Mouse (Mus musculus) gastrocnemius, postnatal 10 days (tissue): ENCODE measurements around the gene Dhx57. TPM values are rescaled to one million over a fixed set of nuclear protein-coding genes. Genes with fewer than 3 reads are reported as not detected.
"Not testable (repeated sequence)": the region's sequence is repeated elsewhere in the genome, so short reads cannot be mapped to it uniquely, and the experiment has no call there.

Experiments
- DNase-seq: peaks from one replicate; pipeline ENCODE4 v3.0.0; 2021; ENCODE audit warnings: mixed read lengths
- long read RNA-seq, 2 experiments: library from polyadenylated mRNA; stranded (forward); transcript quantifications; one replicate each; pipeline ENCODE4 v2.0.0; 2021
- total RNA-seq, 2 experiments: library from RNA; stranded (reverse); gene quantifications; 2 replicates each; pipeline ENCODE4 v1.2.3; 2021

The Dhx57 gene
- total RNA-seq = 10 to 100 TPM in 1 of 2 experiments, 1 to 10 TPM in 1; 8.4 to 11.7 TPM
- long read RNA-seq, experiment 1, full-length matches to known transcripts = 12 of 18 reads
- long read RNA-seq, experiment 1, partial matches to known transcripts = 2 of 18 reads
- long read RNA-seq, experiment 1, other reads (novel, unspliced or antisense) = 4 of 18 reads
- long read RNA-seq, experiment 2, full-length matches to known transcripts = 6 of 10 reads
- long read RNA-seq, experiment 2, partial matches to known transcripts = 0 of 10 reads
- long read RNA-seq, experiment 2, other reads (novel, unspliced or antisense) = 4 of 10 reads

DNA sequence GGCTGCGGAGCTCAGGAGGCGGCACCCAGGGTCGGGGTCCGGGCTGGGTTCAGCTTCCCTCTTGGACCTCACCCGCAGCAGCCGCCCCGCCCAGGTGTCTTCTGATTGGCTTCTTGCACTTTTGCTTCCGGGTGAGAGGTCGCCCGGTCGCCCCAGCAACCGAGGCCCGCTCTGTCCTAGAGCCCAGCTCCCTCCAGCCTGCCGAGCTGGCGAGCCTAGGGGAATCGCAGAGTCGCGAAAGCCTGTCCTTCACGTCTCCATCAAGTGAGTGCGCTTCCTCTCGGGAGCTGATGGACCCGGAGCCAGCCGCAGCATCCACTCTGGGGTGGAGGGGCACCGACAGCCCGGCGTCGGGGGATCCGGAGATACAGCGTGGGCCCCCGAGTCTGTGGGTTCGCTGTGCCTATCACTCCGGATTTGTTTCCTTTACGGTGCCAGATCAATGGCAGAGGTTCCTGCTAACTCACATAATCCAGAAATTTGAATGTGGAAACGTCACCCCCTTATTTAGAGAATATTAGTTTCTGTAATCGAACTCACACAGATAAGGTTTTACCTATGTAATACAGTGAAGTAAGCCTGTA, at the start of gene Dhx57, which contains the start of gene Morn2:
TSS of gene Dhx57 (minus strand) at position 403 of the 584 bp plus-strand sequence.
TSS of gene Morn2 (plus strand) at position 130 of the 584 bp plus-strand sequence.
- DNase-seq = peak; percentile 99

DNA sequence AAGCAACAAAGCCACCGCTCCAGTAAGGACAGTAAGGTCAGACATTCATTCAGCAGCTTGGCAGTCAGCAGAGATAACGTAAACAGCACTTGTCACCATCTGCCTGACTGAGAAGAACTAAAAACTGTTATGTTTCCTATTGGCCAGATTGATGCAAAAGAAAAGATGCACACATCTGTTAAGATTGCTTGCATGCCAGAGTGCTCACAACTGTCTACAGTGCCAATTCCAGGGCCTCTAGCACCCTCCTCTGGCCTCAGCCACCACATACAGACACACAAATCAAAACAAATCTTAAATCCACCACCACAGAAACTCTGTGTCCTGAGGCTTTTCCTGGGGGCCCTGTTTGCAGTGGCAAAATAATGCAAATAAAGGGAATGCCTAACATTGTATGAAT, 42.1 kb upstream of the Dhx57 start:
- no peak for DNase-seq

- no peak for DNase-seq
Observed at GRCm38 (mm10) chr17:80326431-80326830, 36.2 kb upstream of the Dhx57 start.

- DNase-seq = no peak
Observed at GRCm38 (mm10) chr17:80325456-80325855, 35.2 kb upstream of the Dhx57 start.

GRCm38 (mm10) chr17:80324521-80324920, 34.2 kb upstream of the Dhx57 start:
- no peak for DNase-seq

GRCm38 (mm10) chr17:80323658-80324057, 33.4 kb upstream of the Dhx57 start:
- no peak for DNase-seq

DNA sequence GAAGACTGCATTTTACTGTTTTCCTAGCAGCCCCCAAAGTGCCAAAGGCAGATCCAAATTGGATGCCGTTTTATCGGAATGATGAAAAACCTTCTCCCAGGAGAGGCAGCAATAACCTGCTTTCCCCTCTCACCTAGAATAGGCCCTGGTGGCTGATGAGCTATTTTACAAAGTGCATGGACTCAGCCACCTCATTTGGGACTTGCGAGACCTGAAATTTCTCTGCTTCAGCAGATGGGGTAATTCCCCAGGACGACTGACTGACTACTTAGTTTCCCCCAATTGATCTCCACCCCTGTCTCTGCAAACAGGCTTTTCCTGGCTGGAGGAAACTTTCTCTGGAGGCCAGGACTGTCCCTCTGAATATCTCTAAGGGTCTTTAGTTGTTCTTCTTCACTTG, 32.7 kb upstream of the Dhx57 start:
- DNase-seq = no peak

DNA sequence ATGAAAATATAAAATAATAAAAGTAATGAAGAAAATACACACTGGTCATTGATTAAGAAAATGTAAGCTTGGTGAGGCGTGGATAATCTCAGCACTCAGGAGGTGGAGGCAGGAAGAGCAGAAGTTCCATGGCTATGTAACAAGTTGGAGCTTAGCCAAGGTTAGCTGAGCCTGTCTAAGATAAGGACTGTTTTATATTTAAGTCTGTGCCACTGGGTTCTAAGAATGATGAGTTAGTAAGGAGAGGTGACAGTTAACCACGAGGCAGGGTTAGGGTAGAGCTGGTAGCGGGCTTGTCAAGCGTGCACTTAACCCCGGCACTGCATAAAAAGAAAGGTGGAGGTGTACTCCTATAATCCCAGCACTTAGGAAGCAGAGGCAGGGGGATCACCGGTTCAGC, 32.0 kb upstream of the Dhx57 start:
- no peak for DNase-seq

- no peak for DNase-seq
Observed at GRCm38 (mm10) chr17:80312405-80312804, 22.1 kb upstream of the Dhx57 start.

GRCm38 (mm10) chr17:80311761-80312160, 21.5 kb upstream of the Dhx57 start:
- DNase-seq = no peak

DNA sequence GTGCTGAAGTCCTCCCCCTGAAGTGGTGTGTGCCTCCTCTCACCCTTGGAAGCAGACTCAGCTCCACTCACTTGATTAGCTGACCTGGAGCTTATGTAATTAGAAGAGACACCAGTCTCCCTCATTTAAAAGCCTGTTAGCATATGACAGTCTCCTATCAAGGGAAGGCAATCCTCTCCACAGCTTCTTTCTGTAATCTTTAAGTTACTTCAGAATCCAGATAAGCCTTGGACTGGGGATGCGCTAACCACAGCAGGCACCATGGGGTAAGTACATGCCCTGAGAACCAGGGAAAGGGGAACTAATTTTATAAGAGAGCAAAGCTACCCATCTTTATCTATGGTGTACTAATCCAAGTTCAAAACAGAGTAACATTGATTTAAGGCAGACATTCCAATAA, 17.0 kb upstream of the Dhx57 start, which contains the start of gene Arhgef33:
TSS of gene Arhgef33 (plus strand) at position 157 of the 400 bp plus-strand sequence.
- DNase-seq = no peak

DNA sequence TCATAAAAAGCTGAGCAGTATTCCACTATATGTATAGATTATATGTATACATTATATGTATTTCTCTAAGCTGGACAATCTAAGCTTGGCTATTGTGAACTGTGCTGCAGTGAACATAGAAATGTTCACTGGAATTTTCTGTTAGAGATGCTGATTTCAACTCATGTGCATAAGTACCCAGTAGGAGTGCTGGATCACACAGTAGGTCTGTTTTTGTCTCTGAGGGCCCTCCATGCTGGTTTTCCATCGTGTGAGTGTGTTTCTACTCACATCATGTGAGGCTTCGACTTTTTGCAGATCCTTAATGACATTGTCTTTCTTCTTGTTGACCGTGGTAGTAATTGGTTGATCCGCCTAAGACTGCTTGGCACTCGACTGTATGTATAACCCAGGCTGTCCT, 8.6 kb upstream of the Dhx57 start:
- no peak for DNase-seq

- DNase-seq = no peak
Observed at GRCm38 (mm10) chr17:80295258-80295657, 5.0 kb upstream of the Dhx57 start.

DNA sequence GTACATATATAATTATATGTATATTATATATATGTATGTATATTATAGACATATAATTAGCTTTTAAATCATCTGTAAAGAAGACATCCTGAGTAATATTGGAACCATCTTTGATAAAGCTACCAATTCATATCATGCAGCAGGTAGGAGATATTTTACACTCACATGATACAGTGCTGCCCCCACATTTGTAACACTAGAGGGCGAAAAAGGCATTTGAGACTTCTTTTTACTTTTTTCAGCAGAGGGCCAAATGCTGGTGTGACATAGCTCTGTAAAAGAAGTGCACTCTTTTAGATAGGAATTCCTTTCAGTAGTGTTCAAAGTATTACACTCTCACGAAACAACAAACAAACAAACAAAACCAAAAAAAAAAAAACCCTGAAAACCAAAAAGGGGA, 872 bp upstream of the Dhx57 start:
- no peak for DNase-seq

DNA sequence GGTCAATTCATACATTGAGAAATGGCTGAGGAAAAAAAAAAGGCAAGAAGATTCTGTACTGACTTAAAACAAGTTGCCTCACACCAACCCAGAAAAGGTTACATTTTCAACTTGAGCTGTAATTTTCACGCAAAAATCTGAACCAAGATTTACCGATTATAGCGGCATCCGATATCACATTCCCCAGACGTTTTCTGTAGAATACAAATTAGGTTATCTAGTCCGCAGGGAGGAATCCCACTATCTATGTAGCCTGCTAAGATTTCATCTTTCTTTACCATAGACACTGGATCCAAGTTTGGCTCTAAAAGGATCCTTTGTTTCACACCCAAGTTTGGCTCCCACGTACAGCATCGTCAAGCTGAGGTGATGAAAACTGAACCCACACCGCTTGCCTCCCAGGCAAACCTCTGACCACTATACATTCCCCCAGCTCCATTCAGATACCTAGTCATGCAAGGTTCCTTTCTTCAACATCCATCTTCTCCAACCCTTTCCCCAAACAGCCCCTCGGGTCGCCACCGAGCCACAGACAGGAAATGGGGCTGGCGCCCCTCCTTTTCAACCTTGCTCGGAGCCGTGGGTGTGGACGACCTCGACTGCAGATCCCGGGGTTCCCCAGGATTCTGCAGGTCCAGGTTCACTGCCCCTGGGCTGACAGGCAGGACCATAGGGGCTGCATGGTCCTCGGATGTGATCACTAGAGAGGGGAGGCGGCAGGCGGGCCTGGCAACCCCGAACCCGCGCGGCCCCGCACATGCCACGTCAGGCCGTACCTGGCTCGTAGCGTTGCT, 799 bp downstream of the Dhx57 start:
- DNase-seq = no peak

- DNase-seq = no peak
Observed at GRCm38 (mm10) chr17:80288012-80288411, 2.3 kb downstream of the Dhx57 start.

- no peak for DNase-seq
Observed at GRCm38 (mm10) chr17:80284446-80284845, 5.8 kb downstream of the Dhx57 start.

DNA sequence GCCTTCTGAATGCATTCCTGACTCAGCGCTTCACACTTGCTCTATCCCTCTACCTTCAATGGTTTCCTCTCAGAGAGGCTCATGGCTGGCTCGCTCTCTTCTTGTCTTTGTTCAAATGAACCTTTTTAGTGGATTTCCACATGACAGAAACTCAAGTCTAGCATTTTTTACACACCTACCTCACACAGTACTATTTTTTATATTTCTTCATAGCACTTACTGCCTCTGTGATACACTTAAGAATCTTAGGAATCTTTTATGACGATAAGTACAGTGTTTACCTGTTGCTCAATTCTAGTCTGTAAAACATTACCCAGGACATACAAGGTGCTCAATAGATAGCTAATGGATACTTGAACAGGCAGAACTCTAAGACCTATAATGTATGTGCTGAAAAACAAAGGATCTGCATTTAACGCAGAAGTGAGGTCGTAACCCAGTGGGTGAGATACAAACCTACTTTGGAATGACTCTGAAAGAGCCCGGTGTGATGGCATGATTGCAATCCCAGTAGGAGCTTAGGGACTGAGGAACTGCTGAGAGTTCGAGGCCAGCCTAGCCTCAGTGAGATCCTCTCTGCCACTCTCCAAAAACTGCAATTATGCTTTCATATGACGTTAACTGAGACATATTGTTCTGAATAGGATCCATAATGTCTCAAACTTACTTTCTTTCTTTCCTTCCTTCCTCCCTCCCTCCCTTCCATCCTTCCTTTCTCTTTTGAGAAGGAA, 10.8 kb downstream of the Dhx57 start:
- no peak for DNase-seq

- DNase-seq = no peak
Observed at GRCm38 (mm10) chr17:80278255-80278654, 12.0 kb downstream of the Dhx57 start.

DNA sequence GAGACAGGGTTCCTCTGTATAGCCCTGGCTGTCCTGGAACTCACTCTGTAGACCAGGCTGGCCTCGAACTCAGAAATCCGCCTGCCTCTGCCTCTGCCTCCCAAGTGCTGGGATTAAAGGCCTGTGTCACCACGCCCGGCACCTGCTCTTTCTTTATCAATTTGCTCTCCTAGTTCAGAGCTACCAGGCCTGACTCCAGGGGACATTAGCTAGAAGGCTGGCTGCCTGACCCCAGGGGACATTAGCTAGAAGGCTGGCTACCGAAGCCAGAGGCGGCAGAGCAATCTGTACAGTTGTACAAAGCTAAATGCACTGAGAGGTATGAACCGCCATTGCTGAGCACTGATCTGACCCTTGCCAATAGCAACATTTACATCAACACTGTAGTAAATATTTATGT, 19.7 kb downstream of the Dhx57 start:
- not testable (repeated sequence) for DNase-seq

GRCm38 (mm10) chr17:80268151-80268550, 22.1 kb downstream of the Dhx57 start:
- DNase-seq = no peak

- DNase-seq = no peak
Observed at GRCm38 (mm10) chr17:80267065-80267464, 23.2 kb downstream of the Dhx57 start.
